Mouse (Mus musculus): ENCODE measurements around the gene Pik3cg.

Gene Pik3cg

GRCm38 (mm10) chr12:32143782-32144181, 64.7 kb downstream of the Pik3cg start:
- no peak for DNase-seq (ENCODE audit: low read depth, low spot score)

- DNase-seq (ENCODE audit: low read depth, low spot score): no peak
Observed at GRCm38 (mm10) chr12:32143151-32143550, 65.3 kb downstream of the Pik3cg start.

- DNase-seq (ENCODE audit: low read depth, low spot score): no peak
Observed at GRCm38 (mm10) chr12:32141766-32142165, 66.7 kb downstream of the Pik3cg start.

GRCm38 (mm10) chr12:32138831-32139230, 69.6 kb downstream of the Pik3cg start:
- DNase-seq (ENCODE audit: low read depth, low spot score): no peak

- DNase-seq (ENCODE audit: low read depth, low spot score): no peak
Observed at GRCm38 (mm10) chr12:32138362-32138761, 70.1 kb downstream of the Pik3cg start.

GRCm38 (mm10) chr12:32137542-32137941, 70.9 kb downstream of the Pik3cg start:
- DNase-seq (ENCODE audit: low read depth, low spot score): no peak

GRCm38 (mm10) chr12:32127599-32128507, 80.6 kb downstream of the Pik3cg start:
- DNase-seq (ENCODE audit: low read depth, low spot score): peak; percentile 15

- no peak for DNase-seq (ENCODE audit: low read depth, low spot score)
Observed at GRCm38 (mm10) chr12:32127158-32127557, 81.3 kb downstream of the Pik3cg start.

- DNase-seq (ENCODE audit: low read depth, low spot score): no peak
Observed at GRCm38 (mm10) chr12:32124456-32124855, 84.0 kb downstream of the Pik3cg start.

GRCm38 (mm10) chr12:32124030-32124429, 84.4 kb downstream of the Pik3cg start:
- DNase-seq (ENCODE audit: low read depth, low spot score): no peak

- no peak for DNase-seq (ENCODE audit: low read depth, low spot score)
Observed at GRCm38 (mm10) chr12:32123559-32123958, 84.9 kb downstream of the Pik3cg start.

Data from 3T3-L1 (cell line).